Mouse (Mus musculus): ENCODE results near the gene Camkv. TPM values are rescaled to one million over a fixed set of nuclear protein-coding genes. Genes with fewer than 3 reads are reported as not detected.
A peak's percentile ranks its signal among the peaks of the same experiment; 100 is the strongest.

The Camkv gene
- total RNA-seq, 2 experiments from 2014 or later = not detected

DNA sequence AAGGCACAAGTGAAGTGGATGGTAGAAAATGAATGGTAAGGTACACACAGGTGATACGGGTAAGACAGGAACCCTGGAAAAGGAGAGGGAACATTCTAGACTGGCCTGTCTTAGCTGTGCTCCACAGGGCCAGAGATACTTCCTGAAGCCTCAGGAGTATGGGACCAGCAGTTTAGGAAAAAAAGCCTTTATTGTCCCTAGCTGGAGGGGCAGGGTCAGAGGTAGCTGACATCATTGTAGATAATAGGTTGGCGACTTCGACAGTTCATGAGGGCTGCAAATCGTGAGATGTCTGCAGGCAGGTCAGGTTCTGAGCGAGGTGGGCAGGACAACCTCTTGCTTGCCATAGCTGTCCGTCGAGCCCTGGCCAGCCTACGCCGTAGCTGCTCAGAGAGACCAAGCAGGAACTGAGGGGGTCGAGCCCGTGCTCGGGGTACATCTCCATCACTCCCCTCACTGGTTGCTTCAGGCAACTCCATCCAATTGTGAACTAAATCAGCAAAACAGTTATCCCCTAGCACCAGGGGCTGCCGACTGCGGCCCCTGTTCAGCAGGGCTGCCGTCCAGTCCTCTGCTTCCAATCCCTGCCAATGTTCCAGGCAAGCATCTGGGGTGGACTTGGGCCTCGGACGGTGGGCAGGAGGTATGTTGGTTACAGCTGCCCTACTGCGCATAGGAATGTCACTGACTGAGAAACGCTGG lies 48.7 kb downstream of the Camkv start:
- no peak for ATAC-seq (replicated peaks; ENCODE audit: low FRiP score, poor library complexity, severe bottlenecking)

DNA sequence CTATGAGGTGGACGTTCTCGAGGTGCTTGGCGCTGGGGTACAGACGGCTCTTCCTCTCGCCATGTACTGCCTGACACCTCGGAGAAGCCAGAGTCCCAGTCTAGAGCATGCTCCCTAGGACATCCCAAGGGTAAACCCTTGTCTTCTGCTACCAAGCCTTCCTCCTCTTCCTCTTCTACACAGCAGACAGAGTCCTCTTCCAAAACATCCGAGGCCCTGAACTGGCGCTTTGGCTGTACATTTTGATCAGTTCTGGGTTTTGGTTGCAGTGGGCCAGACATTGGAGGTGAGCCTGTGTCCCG lies 49.2 kb downstream of the Camkv start:
- ATAC-seq (replicated peaks; ENCODE audit: low FRiP score, poor library complexity, severe bottlenecking) = peak; percentile 0; the same call in 1 of the 2 replicates

DNA sequence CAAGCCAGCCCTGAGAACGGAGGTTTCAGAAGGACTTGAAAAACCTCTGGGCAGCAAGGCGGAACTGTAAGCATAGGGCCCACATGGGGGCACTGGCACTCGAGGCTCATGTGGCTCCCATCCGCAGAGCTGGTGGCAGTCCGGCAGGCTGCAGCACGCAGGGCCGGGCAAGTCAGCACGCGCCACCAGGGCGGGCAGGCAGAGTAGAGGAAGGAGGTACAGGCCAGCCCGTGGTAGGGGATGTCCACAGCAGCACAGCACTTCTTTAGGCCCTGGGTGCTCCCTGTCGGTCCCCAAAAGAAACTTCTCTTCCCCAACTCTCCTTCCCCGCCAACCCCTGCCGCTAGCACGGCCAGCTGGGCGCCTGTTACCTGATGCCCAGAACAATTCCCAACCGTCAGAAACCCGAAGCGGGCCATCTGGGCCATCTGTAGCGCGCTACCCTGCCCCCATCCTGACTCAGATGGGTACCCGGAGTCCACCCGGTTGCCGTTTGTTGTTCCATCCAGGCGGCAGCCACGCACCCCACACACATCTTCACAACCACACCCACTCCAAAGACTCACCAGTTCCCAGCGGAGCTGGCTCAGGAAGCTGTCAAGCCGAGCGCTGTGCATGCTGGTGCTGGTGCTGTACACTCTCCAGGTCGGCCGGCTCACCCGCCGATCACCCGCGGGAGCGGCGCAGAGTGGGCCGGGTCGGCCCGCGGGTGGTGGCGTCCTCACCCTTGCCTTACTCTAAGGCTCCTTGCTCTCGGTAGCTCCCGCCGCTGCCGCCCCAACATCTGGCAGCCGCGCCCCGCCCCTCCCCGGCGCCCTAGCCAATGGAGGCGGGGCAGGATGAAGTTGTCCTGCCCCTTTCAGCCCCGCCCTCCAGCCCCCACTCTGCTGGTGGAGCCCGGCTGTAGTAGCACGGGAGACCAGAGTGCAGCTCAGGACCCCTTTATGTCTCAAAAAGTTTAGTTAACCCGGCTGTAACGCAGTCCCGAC lies 50.0 kb downstream of the Camkv start, which contains the start of gene Inka1:
TSS of gene Inka1 (minus strand) at position 749 of the 989 bp plus-strand sequence.
- peak; percentile 67 for ATAC-seq (replicated peaks; ENCODE audit: low FRiP score, poor library complexity, severe bottlenecking)

DNA sequence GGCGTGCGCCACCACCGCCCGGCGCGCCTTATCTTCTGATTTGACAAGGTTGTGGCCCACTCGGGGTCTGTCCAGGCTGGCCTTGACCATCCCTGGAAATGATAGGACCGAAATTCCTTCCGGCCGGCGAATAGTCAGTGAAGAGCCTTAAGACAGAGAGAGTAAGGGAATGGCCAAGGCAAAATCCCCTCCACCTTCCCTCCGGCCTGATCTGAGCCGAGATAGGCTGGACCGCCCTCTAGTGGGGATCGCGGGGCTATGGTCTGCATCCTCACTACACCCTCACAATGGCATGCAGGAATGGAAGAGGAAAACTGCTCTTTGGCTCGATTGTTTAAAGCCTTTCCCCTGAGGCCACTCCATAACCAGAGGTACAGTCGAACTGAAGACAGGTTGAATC lies 50.9 kb downstream of the Camkv start:
- peak; percentile 40 for ATAC-seq (replicated peaks; ENCODE audit: low FRiP score, poor library complexity, severe bottlenecking)

DNA sequence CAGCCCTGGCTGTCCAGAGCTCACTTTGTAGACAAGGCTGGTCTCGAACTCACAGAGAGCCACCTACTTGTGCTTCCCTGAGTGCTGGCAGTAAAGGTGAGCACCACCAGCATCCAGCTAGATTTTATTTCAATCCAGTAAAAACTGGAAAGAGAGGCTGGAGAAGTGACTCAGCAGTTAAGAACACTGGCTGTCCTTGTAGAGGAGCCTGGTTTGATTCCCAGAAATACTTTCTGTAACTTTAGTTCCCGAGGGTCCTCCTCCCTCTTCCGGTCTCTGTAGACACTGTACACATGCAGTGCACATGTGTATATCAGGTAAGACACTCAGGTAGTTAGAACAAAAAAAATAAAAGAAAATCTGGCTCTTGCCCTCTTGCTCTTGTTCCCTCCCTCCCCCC lies 52.5 kb downstream of the Camkv start:
- ATAC-seq (replicated peaks; ENCODE audit: low FRiP score, poor library complexity, severe bottlenecking) = no peak

DNA sequence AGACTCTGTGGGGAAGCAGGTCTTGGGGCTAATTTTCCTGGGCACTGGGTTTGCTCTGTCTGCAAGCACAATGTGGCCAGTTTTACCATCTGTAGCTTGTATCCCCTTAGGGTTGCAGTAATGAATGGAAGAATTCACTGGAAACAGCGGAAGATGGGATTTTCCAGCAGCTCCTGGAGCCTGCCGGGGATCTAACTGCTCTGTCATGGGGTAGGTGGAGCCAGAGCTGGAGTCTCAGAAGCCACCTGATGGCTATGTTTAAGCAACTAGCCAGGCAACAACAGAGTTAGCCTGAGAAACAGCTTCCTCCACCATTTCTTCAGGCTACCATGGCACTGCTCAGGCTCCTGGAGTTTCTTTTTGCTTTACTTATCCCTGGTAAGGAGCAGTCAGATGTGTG lies 56.7 kb downstream of the Camkv start, which contains the start of gene Cdhr4:
TSS of gene Cdhr4 (plus strand) at position 301 of the 400 bp plus-strand sequence.
- no peak for ATAC-seq (replicated peaks; ENCODE audit: low FRiP score, poor library complexity, severe bottlenecking)

DNA sequence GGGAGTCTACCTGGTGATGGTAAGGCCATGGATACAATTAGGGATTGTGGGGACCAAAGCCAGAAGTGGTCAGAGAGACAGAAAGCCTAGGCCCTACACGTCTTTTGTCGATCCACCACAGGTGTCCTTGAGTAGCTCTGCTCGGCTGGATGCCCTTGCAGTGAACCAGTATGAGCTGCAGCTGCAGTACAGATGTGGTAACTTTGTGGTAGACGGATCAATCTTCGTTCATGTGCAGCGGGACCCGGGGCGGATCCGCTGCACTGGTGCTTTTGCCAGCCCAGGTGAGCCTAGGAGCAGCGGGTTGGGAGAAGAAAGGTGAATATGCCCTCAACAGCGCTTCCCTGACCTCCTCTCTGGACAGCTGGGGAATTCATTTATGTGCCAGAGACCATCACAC lies 57.5 kb downstream of the Camkv start:
- ATAC-seq (replicated peaks; ENCODE audit: low FRiP score, poor library complexity, severe bottlenecking) = no peak

DNA sequence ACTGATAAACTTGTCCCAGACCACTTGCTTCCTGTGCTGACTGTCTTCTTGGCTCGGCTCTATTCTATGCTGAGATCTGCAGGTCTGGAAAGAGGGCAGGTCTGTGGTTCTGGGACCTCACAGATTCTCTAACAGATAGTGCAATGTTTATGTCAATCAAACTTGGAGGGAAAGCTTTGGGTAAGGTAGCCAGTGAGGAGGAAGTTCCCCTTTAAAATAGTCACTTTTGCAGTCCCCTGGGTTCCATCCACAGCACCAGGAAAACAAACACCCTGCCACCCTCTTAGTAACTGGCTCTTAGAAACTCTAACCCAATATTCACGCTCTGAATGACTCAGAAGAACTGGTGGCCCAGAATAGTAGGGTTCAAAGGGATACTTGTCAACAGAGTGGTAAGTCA lies 59.0 kb downstream of the Camkv start:
- ATAC-seq (replicated peaks; ENCODE audit: low FRiP score, poor library complexity, severe bottlenecking) = no peak

DNA sequence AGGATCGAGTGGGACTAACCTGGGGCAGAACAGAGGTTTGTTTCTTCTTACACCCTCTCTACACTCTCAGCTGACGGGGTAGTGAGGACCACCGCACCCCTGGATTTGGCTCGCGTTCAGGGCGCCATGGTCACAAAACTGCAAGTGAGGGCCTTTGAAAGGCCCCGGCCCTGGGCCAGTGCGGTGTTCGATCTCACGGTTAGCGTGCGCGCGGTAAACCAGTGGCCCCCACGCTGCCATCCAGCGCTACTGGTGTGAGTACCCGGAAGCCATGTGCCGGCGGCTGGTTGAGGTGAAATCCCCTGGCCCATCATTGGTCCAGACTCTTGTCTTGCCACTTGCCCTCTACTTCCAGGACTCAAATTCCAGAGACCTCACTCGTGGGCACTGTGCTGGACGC lies 60.0 kb downstream of the Camkv start:
- no peak for ATAC-seq (replicated peaks; ENCODE audit: low FRiP score, poor library complexity, severe bottlenecking)

DNA sequence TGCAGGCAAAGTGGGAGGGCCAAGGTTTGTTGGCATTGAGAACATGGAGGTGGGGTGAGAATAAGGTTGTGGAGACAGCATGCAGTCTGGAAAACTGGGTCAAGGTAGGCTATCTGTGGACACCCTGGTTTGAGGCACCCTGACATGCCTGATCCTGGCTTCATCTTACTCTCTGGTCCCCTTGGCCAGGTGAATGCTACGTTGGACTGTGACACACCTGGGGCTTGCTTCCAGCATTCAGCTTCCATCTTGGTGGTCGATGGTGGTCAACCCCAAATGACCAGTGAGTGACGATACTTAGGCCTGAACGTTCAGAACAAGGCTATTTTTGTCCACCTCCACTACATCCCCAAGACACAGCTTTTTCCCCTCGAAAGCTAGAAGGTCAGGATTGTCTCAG lies 60.6 kb downstream of the Camkv start, which contains the start of gene Gm20662:
TSS of gene Gm20662 (plus strand) at position 301 of the 400 bp plus-strand sequence.
- ATAC-seq (replicated peaks; ENCODE audit: low FRiP score, poor library complexity, severe bottlenecking) = no peak

Other genes with a start within 250 kb of the Camkv start
- gene Sema3f, start 225.2 kb upstream of the Camkv start, total RNA-seq (2015; ENCODE audit: low replicate concordance) = not detected in 2 replicates
- gene Sema3f, start 225.2 kb upstream of the Camkv start, total RNA-seq (2017; ENCODE audit: low replicate concordance) = not detected in 2 replicates
- gene Rbm5, start 164.7 kb upstream of the Camkv start, total RNA-seq (2015; ENCODE audit: low replicate concordance) = 204 and 296 TPM in 2 replicates
- gene Rbm5, start 164.7 kb upstream of the Camkv start, total RNA-seq (2017; ENCODE audit: low replicate concordance) = 507 and 635 TPM in 2 replicates
- gene Rbm6, start 62.4 kb upstream of the Camkv start, total RNA-seq (2015; ENCODE audit: low replicate concordance) = 29.5 and 31.3 TPM in 2 replicates
- gene Rbm6, start 62.4 kb upstream of the Camkv start, total RNA-seq (2017; ENCODE audit: low replicate concordance) = 60.6 and 79.6 TPM in 2 replicates
- 2.5 and 4.4 TPM in 2 replicates for gene Mon1a, start 47.5 kb upstream of the Camkv start, total RNA-seq (2015; ENCODE audit: low replicate concordance)
- 2.0 and 2.7 TPM in 2 replicates for gene Mon1a, start 47.5 kb upstream of the Camkv start, total RNA-seq (2017; ENCODE audit: low replicate concordance)
- not detected in 2 replicates for gene Mst1r, start 28.8 kb upstream of the Camkv start, total RNA-seq (2015; ENCODE audit: low replicate concordance)
- 0.43 TPM in 1 of 2 replicates, not detected in the other for gene Mst1r, start 28.8 kb upstream of the Camkv start, total RNA-seq (2017; ENCODE audit: low replicate concordance)
- not detected in 2 replicates for gene Actl11, start 7.2 kb upstream of the Camkv start, total RNA-seq (2015; ENCODE audit: low replicate concordance)
- not detected in 2 replicates for gene Actl11, start 7.2 kb upstream of the Camkv start, total RNA-seq (2017; ENCODE audit: low replicate concordance)
- 2.5 and 4.4 TPM in 2 replicates for gene Traip, start 14.5 kb downstream of the Camkv start, total RNA-seq (2015; ENCODE audit: low replicate concordance)
- gene Traip, start 14.5 kb downstream of the Camkv start, total RNA-seq (2017; ENCODE audit: low replicate concordance) = 12.5 and 15.2 TPM in 2 replicates
- 392 and 403 TPM in 2 replicates for gene Uba7, start 39.8 kb downstream of the Camkv start, total RNA-seq (2015; ENCODE audit: low replicate concordance)
- gene Uba7, start 39.8 kb downstream of the Camkv start, total RNA-seq (2017; ENCODE audit: low replicate concordance) = 364 and 493 TPM in 2 replicates
- gene Gm20661, start 47.4 kb downstream of the Camkv start, total RNA-seq (2015; ENCODE audit: low replicate concordance) = 0.96 and 4.4 TPM in 2 replicates
- gene Gm20661, start 47.4 kb downstream of the Camkv start, total RNA-seq (2017; ENCODE audit: low replicate concordance) = 5.3 and 12.9 TPM in 2 replicates
- 11.1 and 32.3 TPM in 2 replicates for gene Inka1, start 50.2 kb downstream of the Camkv start, total RNA-seq (2015; ENCODE audit: low replicate concordance)
- gene Inka1, start 50.2 kb downstream of the Camkv start, total RNA-seq (2017; ENCODE audit: low replicate concordance) = 16.3 and 18.1 TPM in 2 replicates
- gene Cdhr4, start 56.8 kb downstream of the Camkv start, total RNA-seq (2015; ENCODE audit: low replicate concordance) = 4.4 and 11.3 TPM in 2 replicates
- gene Cdhr4, start 56.8 kb downstream of the Camkv start, total RNA-seq (2017; ENCODE audit: low replicate concordance) = 2.5 and 17.0 TPM in 2 replicates
- not detected in 2 replicates for gene Gm20662, start 60.7 kb downstream of the Camkv start, total RNA-seq (2015; ENCODE audit: low replicate concordance)
- 2.5 and 16.9 TPM in 2 replicates for gene Gm20662, start 60.7 kb downstream of the Camkv start, total RNA-seq (2017; ENCODE audit: low replicate concordance)
- gene Ip6k1, start 66.8 kb downstream of the Camkv start, total RNA-seq (2015; ENCODE audit: low replicate concordance) = 146 and 206 TPM in 2 replicates
- gene Ip6k1, start 66.8 kb downstream of the Camkv start, total RNA-seq (2017; ENCODE audit: low replicate concordance) = 245 and 289 TPM in 2 replicates
- 4.8 and 5.6 TPM in 2 replicates for gene Gmppb, start 113.6 kb downstream of the Camkv start, total RNA-seq (2015; ENCODE audit: low replicate concordance)
- 4.1 and 7.8 TPM in 2 replicates for gene Gmppb, start 113.6 kb downstream of the Camkv start, total RNA-seq (2017; ENCODE audit: low replicate concordance)
- gene Amigo3, start 117.5 kb downstream of the Camkv start, total RNA-seq (2015; ENCODE audit: low replicate concordance) = 0.77 TPM in 1 of 2 replicates, not detected in the other
- gene Amigo3, start 117.5 kb downstream of the Camkv start, total RNA-seq (2017; ENCODE audit: low replicate concordance) = 2.3 and 2.8 TPM in 2 replicates
- 33.0 and 48.8 TPM in 2 replicates for gene Mst1, start 144.8 kb downstream of the Camkv start, total RNA-seq (2015; ENCODE audit: low replicate concordance)
- gene Mst1, start 144.8 kb downstream of the Camkv start, total RNA-seq (2017; ENCODE audit: low replicate concordance) = 6.6 and 13.4 TPM in 2 replicates
- 734 and 842 TPM in 2 replicates for gene Rnf123, start 147.7 kb downstream of the Camkv start, total RNA-seq (2015; ENCODE audit: low replicate concordance)
- gene Rnf123, start 147.7 kb downstream of the Camkv start, total RNA-seq (2017; ENCODE audit: low replicate concordance) = 498 and 626 TPM in 2 replicates
- 123 and 182 TPM in 2 replicates for gene Apeh, start 158.9 kb downstream of the Camkv start, total RNA-seq (2015; ENCODE audit: low replicate concordance)
- gene Apeh, start 158.9 kb downstream of the Camkv start, total RNA-seq (2017; ENCODE audit: low replicate concordance) = 219 and 268 TPM in 2 replicates

All from erythroblast, adult 5-6 weeks (primary cell).